Mouse (Mus musculus) frontal cortex, adult (tissue): ENCODE results near the gene Lifr.
A peak's percentile ranks its signal among the peaks of the same experiment; 100 is the strongest.

Experiments used
- ATAC-seq: cut with Nextera tagmentation; 2 replicates; pipeline ENCODE4 v1.9.2; 2017; ENCODE audit warnings: mild to moderate bottlenecking, moderate library complexity, mixed read lengths; ENCODE audit not compliant: low TSS enrichment

Lifr gene

GRCm38 (mm10) chr15:7090211-7090765, at the start of gene Lifr:
Lifr (plus strand) TSS chr15:7090614.
- ATAC-seq = no peak

GRCm38 (mm10) chr15:7044081-7044749, 46.2 kb upstream of the Lifr start:
- no peak for ATAC-seq

- ATAC-seq = no peak
These were observed 45.4 kb upstream of the Lifr start for GRCm38 (mm10) chr15:7045056-7045455.

GRCm38 (mm10) chr15:7047931-7048330, 42.5 kb upstream of the Lifr start:
- peak; percentile 70 for ATAC-seq

- ATAC-seq = no peak
These were observed 41.5 kb upstream of the Lifr start for GRCm38 (mm10) chr15:7048916-7049315.

GRCm38 (mm10) chr15:7051666-7052065, 38.7 kb upstream of the Lifr start:
- no peak for ATAC-seq

GRCm38 (mm10) chr15:7052117-7052516, 38.3 kb upstream of the Lifr start:
- no peak for ATAC-seq

- no peak for ATAC-seq
These were observed 33.6 kb upstream of the Lifr start for GRCm38 (mm10) chr15:7056851-7057250.

GRCm38 (mm10) chr15:7060522-7060921, 29.9 kb upstream of the Lifr start:
- ATAC-seq = no peak

GRCm38 (mm10) chr15:7061995-7062697, 28.3 kb upstream of the Lifr start:
- no peak for ATAC-seq

GRCm38 (mm10) chr15:7062698-7063009, 27.8 kb upstream of the Lifr start:
- no peak for ATAC-seq

GRCm38 (mm10) chr15:7063521-7064240, 26.7 kb upstream of the Lifr start:
- no peak for ATAC-seq

GRCm38 (mm10) chr15:7064992-7065523, 25.4 kb upstream of the Lifr start:
- ATAC-seq = no peak

- no peak for ATAC-seq
These were observed 24.8 kb upstream of the Lifr start for GRCm38 (mm10) chr15:7065624-7066023.

- ATAC-seq = no peak
These were observed 23.7 kb upstream of the Lifr start for GRCm38 (mm10) chr15:7066752-7067151.

GRCm38 (mm10) chr15:7069374-7069773, 21.0 kb upstream of the Lifr start:
- ATAC-seq = no peak; the same call in 1 of the 2 replicates

- ATAC-seq = no peak
These were observed 20.1 kb upstream of the Lifr start for GRCm38 (mm10) chr15:7070199-7070794.

GRCm38 (mm10) chr15:7073269-7073668, 17.1 kb upstream of the Lifr start:
- no peak for ATAC-seq

- no peak for ATAC-seq
These were observed 15.2 kb upstream of the Lifr start for GRCm38 (mm10) chr15:7075185-7075584.

- no peak for ATAC-seq
These were observed 12.1 kb upstream of the Lifr start for GRCm38 (mm10) chr15:7078356-7078755.

- ATAC-seq = no peak
These were observed 10.6 kb upstream of the Lifr start for GRCm38 (mm10) chr15:7079631-7080337.
